8 mouse cellular contexts compared by ENCODE assay signal in genomic region chr1:181210601-181211402, GRCm38 (mm10). TPM values are rescaled to one million over a fixed set of nuclear protein-coding genes. Genes with fewer than 3 reads are reported as not detected.
A peak's percentile ranks its signal among the peaks of the same experiment; 100 is the strongest.
DNase-seq lines count a peak whose midpoint lies in the region; ATAC-seq lines count a peak whose summit lies in the region.

No protein-coding gene starts in this region.

- H3K4me2 ChIP-seq in forebrain, embryonic 14.5 days (ENCODE audit: low read length), result peak overlapping the region; percentile 95
- H3K4me2 ChIP-seq in hindbrain, embryonic 11.5 days (replicated peaks; ENCODE audit: low read depth, low read length), result peak overlapping the region; percentile 74

- peak; percentile 38 for ATAC-seq in forebrain, embryonic 14.5 days
- peak; percentile 65 for ATAC-seq in hindbrain, embryonic 11.5 days (ENCODE audit: low FRiP score)
- ATAC-seq in megakaryocyte-erythroid progenitor cell, adult 5-6 weeks (replicated peaks; ENCODE audit: low FRiP score, low TSS enrichment, poor library complexity, severe bottlenecking), result 0 out of 2 replicates have a peak, but pooled peaks have one; percentile 9

- no peaks in the 10 kb centered on the region for H3K9me3 ChIP-seq in forebrain, embryonic 14.5 days (replicated peaks; ENCODE audit: control insufficient read depth, low read length)
- no peaks in the 10 kb centered on the region for H3K9me3 ChIP-seq in hindbrain, embryonic 11.5 days (ENCODE audit: control insufficient read depth, low read length)
- no peaks in the 10 kb centered on the region for H3K9me3 ChIP-seq in limb, embryonic 10.5 days (replicated peaks)

- peak overlapping the region; percentile 98 for H3K4me3 ChIP-seq in forebrain, embryonic 14.5 days (ENCODE audit: low read depth, low read length)
- H3K4me3 ChIP-seq in hindbrain, embryonic 11.5 days (ENCODE audit: low read depth, low read length), result peak overlapping the region; percentile 93
- H3K4me3 ChIP-seq in limb, embryonic 10.5 days, result peak overlapping the region; percentile 100

- peaks cover 14% of the 10 kb centered on the region for H3K36me3 ChIP-seq in forebrain, embryonic 14.5 days (ENCODE audit: control insufficient read depth, insufficient read depth, low read length)
- H3K36me3 ChIP-seq in hindbrain, embryonic 11.5 days (ENCODE audit: control insufficient read depth, insufficient read depth, low read length), result no peaks in the 10 kb centered on the region
- peaks cover 33% of the 10 kb centered on the region for H3K36me3 ChIP-seq in limb, embryonic 10.5 days

- peak overlapping the region; percentile 92 for H3K27ac ChIP-seq in forebrain, embryonic 14.5 days (ENCODE audit: low read depth, low read length)
- peak overlapping the region; percentile 90 for H3K27ac ChIP-seq in hindbrain, embryonic 11.5 days (ENCODE audit: low read depth, low read length)
- peak overlapping the region; percentile 98 for H3K27ac ChIP-seq in limb, embryonic 10.5 days

- H3K9ac ChIP-seq in forebrain, embryonic 14.5 days (ENCODE audit: low read length), result peak overlapping the region; percentile 97
- H3K9ac ChIP-seq in hindbrain, embryonic 11.5 days (ENCODE audit: low read depth, low read length), result peak overlapping the region; percentile 90

- peaks cover 17% of the 10 kb centered on the region for H3K4me1 ChIP-seq in forebrain, embryonic 14.5 days (ENCODE audit: control insufficient read depth, insufficient read depth, low read length)
- H3K4me1 ChIP-seq in hindbrain, embryonic 11.5 days (replicated peaks; ENCODE audit: control insufficient read depth, insufficient read depth, low read length), result 0 out of 2 replicates have a peak, but pooled peaks cover 4% of the 10 kb centered on the region
- H3K4me1 ChIP-seq in limb, embryonic 10.5 days, result peaks cover 30% of the 10 kb centered on the region

- intact Hi-C loops in left cerebral cortex, postnatal 14 days (cut with DNase I), result no loop called here

- peak; percentile 15 to 27 for DNase-seq in left cerebral cortex, adult 18-20 months (ENCODE audit: low spot score in 2 of 2)
- no peak for DNase-seq in left cerebral cortex, postnatal 14 days (ENCODE audit: low spot score in 2 of 2)
- DNase-seq in cerebellum, adult 11-12 months, result peak; percentile 50
- DNase-seq in forebrain, embryonic 14.5 days (ENCODE audit: low spot score), result peak; percentile 34
- peak; percentile 60 for DNase-seq in hindbrain, embryonic 11.5 days (ENCODE audit: low spot score)
- peak; percentile 56 for DNase-seq in limb, embryonic 10.5 days (ENCODE audit: low spot score)
- peak; percentile 61 for DNase-seq in skeletal muscle tissue, adult 2 months (ENCODE audit: low read depth, low spot score)

- 1% methylated on average over 52 of the region's 56 CpGs for WGBS in forebrain, embryonic 14.5 days
- WGBS in hindbrain, embryonic 11.5 days, result under 1% methylated on average over 49 of the region's 56 CpGs
- WGBS in limb, embryonic 10.5 days, result 1% methylated on average over 51 of the region's 56 CpGs

- no peaks in the 10 kb centered on the region for H3K27me3 ChIP-seq in forebrain, embryonic 14.5 days (replicated peaks; ENCODE audit: control insufficient read depth, insufficient read depth, low read length)
- no peaks in the 10 kb centered on the region for H3K27me3 ChIP-seq in hindbrain, embryonic 11.5 days (ENCODE audit: control insufficient read depth, insufficient read depth, low read length)
- no peaks in the 10 kb centered on the region for H3K27me3 ChIP-seq in limb, embryonic 10.5 days (ENCODE audit: low read depth, poor library complexity, severe bottlenecking)

RNA-seq across cellular contexts. Expression of gene Wdr26, which starts 1.0 kb away (rescaled TPM):
- total RNA-seq in left cerebral cortex, adult 18-20 months (2021), result 10 to 100 TPM; 98.1 to 98.9 TPM
- total RNA-seq in left cerebral cortex, postnatal 14 days (2021), result 100 to 1,000 TPM; 119 to 126 TPM
- 38.0 and 38.5 TPM in 2 replicates for polyA plus RNA-seq in forebrain, embryonic 14.5 days (2014; fragmentation: Nextera tagmentation; extraction: Ambion mirVana)
- polyA plus RNA-seq in hindbrain, embryonic 11.5 days (2014; fragmentation: Nextera tagmentation; extraction: Ambion mirVana), result 41.3 and 50.1 TPM in 2 replicates
- 25.0 and 27.7 TPM in 2 replicates for polyA plus RNA-seq in limb, embryonic 10.5 days (2016; fragmentation: Nextera tagmentation; extraction: Ambion mirVana)
- total RNA-seq in megakaryocyte-erythroid progenitor cell, adult 5-6 weeks (2014; fragmentation: Nextera tagmentation), result 93.5 and 155 TPM in 2 replicates
- total RNA-seq in megakaryocyte-erythroid progenitor cell, adult 5-6 weeks (2017), result 84.8 and 102 TPM in 2 replicates

Comparison
In these comparisons a context has a peak if more than half of its experiments do, and no peak if none do; other contexts are left out.
1. DNase-seq: peak in left cerebral cortex, adult 18-20 months (2 of 2), cerebellum, adult 11-12 months (single experiment), forebrain, embryonic 14.5 days (single experiment), hindbrain, embryonic 11.5 days (single experiment), limb, embryonic 10.5 days (single experiment) and skeletal muscle tissue, adult 2 months (single experiment); none in left cerebral cortex, postnatal 14 days (0 of 2).
2. ATAC-seq: peak in every context shown above with its lines; median percentile 65 in hindbrain, embryonic 11.5 days; 38 in forebrain, embryonic 14.5 days; 9 in megakaryocyte-erythroid progenitor cell, adult 5-6 weeks.
3. Peak in every context shown above with its lines, with median percentiles within 50 percentile points of each other: H3K27ac ChIP-seq and H3K4me3 ChIP-seq.